Mouse (Mus musculus) brain, adult 10 weeks (tissue): ENCODE measurements around the gene Slc8a1. TPM values are rescaled to one million over a fixed set of nuclear protein-coding genes. Genes with fewer than 3 reads are reported as not detected.

Source experiments
- polyA plus RNA-seq: library from polyadenylated mRNA; stranded (reverse); fragments of 350-450 nt; fragmentation: Illumina TruSeq; extraction: RNeasy Lipid Tissue Mini Kit (QIAGEN cat#74804); gene quantifications from one replicate; pipeline ENCODE4 v1.2.3, GENCODE M21; 2015; ENCODE audit warnings: low read depth, low replicate concordance

Gene Slc8a1
- polyA plus RNA-seq, result 42.8 TPM

DNA sequence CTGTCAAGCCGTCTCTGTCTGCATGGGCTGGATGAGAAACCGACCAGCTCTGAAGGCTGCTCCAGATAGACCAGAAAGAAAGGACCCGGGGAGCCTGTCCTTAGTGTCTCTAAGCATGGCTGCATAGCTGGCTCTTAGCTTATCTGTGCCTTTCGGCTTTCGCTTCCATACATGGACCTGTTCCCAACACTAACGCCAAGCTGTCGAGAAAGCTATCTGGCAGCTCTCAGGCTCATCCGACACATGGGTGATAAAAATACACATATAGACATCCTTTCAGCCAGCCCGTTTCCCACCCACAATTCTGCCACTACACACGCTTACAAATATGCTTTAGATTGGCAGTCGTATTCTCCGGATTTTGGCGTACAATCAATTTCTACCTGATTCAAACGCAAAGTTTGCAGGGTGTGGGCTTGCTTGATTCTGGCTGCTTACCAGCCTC, at the start of gene Slc8a1:
TSS of gene Slc8a1 (minus strand) at position 67 of the 445 bp plus-strand sequence.

DNA sequence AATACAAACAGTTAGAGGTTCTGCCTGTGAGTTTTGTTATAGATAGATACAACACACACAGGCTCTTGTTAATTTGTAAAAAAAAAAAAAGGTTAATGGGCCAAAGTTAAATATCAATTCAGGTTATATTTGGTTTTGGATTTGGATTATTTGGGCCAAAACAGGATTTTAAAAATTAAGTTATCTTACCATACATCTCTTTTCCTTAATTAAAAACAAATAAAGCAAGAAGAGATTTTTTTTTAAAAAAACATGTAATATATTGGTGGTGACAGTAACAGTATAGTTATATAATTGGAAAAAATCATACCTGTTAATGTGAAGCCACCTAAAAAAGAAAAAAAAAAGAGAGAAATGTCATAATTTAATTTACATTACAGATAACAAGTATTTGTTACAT, 296.7 kb downstream of the Slc8a1 start, which contains the start of gene Gm11096:
TSS of gene Gm11096 (plus strand) at position 301 of the 400 bp plus-strand sequence.

